Mouse (Mus musculus): ENCODE data around the gene Ifngr2.
"Not testable (repeated sequence)": the region's sequence is repeated elsewhere in the genome, so short reads cannot be mapped to it uniquely, and the experiment has no call there.

The Ifngr2 gene

GRCm38 (mm10) chr16:91546836-91547741 lies at the start of gene Ifngr2:
TSS of gene Ifngr2 (plus strand) at chr16:91547072.
- peak; percentile 52 for DNase-seq (ENCODE audit: low spot score)

GRCm38 (mm10) chr16:91498041-91498440 lies 48.8 kb upstream of the Ifngr2 start:
- no peak for DNase-seq (ENCODE audit: low spot score)

- no peak for DNase-seq (ENCODE audit: low spot score)
Measured at GRCm38 (mm10) chr16:91504701-91505100, 42.2 kb upstream of the Ifngr2 start.

- no peak for DNase-seq (ENCODE audit: low spot score)
Measured at GRCm38 (mm10) chr16:91505116-91505601, 41.7 kb upstream of the Ifngr2 start.

GRCm38 (mm10) chr16:91506396-91506795 lies 40.5 kb upstream of the Ifngr2 start:
- DNase-seq (ENCODE audit: low spot score) = no peak

- peak; percentile 83 for DNase-seq (ENCODE audit: low spot score)
Measured at GRCm38 (mm10) chr16:91512161-91512787, 34.6 kb upstream of the Ifngr2 start.

- no peak for DNase-seq (ENCODE audit: low spot score)
Measured at GRCm38 (mm10) chr16:91513099-91513498, 33.8 kb upstream of the Ifngr2 start.

GRCm38 (mm10) chr16:91517020-91517419 lies 29.9 kb upstream of the Ifngr2 start:
- peak; percentile 55 for DNase-seq (ENCODE audit: low spot score)

GRCm38 (mm10) chr16:91522040-91522439 lies 24.8 kb upstream of the Ifngr2 start:
- DNase-seq (ENCODE audit: low spot score) = no peak

- DNase-seq (ENCODE audit: low spot score) = no peak
Measured at GRCm38 (mm10) chr16:91522479-91523309, 24.2 kb upstream of the Ifngr2 start.

GRCm38 (mm10) chr16:91524206-91524605 lies 22.7 kb upstream of the Ifngr2 start:
- no peak for DNase-seq (ENCODE audit: low spot score)

- DNase-seq (ENCODE audit: low spot score) = no peak
Measured at GRCm38 (mm10) chr16:91526274-91526673, 20.6 kb upstream of the Ifngr2 start.

GRCm38 (mm10) chr16:91527051-91527450 lies 19.8 kb upstream of the Ifngr2 start:
- no peak for DNase-seq (ENCODE audit: low spot score)

- no peak for DNase-seq (ENCODE audit: low spot score)
Measured at GRCm38 (mm10) chr16:91527500-91527899, 19.4 kb upstream of the Ifngr2 start.

GRCm38 (mm10) chr16:91528578-91528977 lies 18.3 kb upstream of the Ifngr2 start:
- DNase-seq (ENCODE audit: low spot score) = no peak

- not testable (repeated sequence) for DNase-seq (ENCODE audit: low spot score)
Measured at GRCm38 (mm10) chr16:91530830-91531229, 16.0 kb upstream of the Ifngr2 start.

GRCm38 (mm10) chr16:91531856-91532255 lies 15.0 kb upstream of the Ifngr2 start:
- no peak for DNase-seq (ENCODE audit: low spot score)

GRCm38 (mm10) chr16:91532429-91532828 lies 14.4 kb upstream of the Ifngr2 start:
- no peak for DNase-seq (ENCODE audit: low spot score)

GRCm38 (mm10) chr16:91533097-91534001 lies 13.5 kb upstream of the Ifngr2 start:
- no peak for DNase-seq (ENCODE audit: low spot score)

GRCm38 (mm10) chr16:91534477-91534876 lies 12.4 kb upstream of the Ifngr2 start:
- peak; percentile 97 for DNase-seq (ENCODE audit: low spot score)

GRCm38 (mm10) chr16:91534888-91535287 lies 12.0 kb upstream of the Ifngr2 start:
- no peak for DNase-seq (ENCODE audit: low spot score)
